Mouse (Mus musculus): ENCODE data around the gene Olfr287.

The Olfr287 gene

DNA sequence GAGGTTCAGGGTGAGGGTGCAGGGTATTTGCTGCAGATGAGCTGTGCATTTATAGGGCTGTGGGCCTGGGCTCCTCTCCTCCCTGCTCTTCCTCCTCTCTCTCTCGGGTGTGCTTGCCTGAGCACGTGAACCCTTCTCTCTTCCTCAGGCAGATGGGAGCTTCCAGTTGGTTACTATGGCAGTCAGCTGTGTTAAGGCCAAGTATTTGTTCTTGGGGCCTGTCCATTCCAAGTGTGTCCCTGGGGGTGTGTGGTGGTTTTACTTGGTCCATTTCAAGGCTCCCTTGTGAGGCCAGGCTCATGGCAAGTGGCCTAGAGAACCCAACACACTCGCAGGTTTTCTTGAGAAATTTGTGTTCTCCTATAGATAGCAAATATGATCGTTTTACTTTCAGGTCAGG lies at the start of gene Olfr287, which contains the start of gene Gm44579:
Gene Olfr287, minus strand, starts transcription at position 180 of the 400 bp plus-strand sequence.
Gene Gm44579, minus strand, starts transcription at position 101 of the 400 bp plus-strand sequence.
- Histone ChIP-seq H3K27me3 (ENCODE audit: insufficient read depth, low read length) (no peaks in the 10 kb centered on the region), H3K4me3 (replicated peaks; ENCODE audit: low read length) (no peak within 1 kb of the TSS), H3K9me3 (ENCODE audit: low read length) (no peaks in the 10 kb centered on the region), H3K4me1 (replicated peaks; ENCODE audit: low read depth, low read length) (peaks cover 5% of the 10 kb centered on the region), H3K36me3 (ENCODE audit: insufficient read depth, low read length) (no peaks in the 10 kb centered on the region)
- TF ChIP-seq POU5F1 (IDR thresholded peaks at IDR 0.05; ENCODE audit: borderline replicate concordance, low read length) (no peak), NANOG (IDR thresholded peaks at IDR 0.05; ENCODE audit: borderline replicate concordance, low read length) (no peak), CTCF (conservative IDR thresholded peaks at IDR 0.05; ENCODE audit: low read length) (no peak)

DNA sequence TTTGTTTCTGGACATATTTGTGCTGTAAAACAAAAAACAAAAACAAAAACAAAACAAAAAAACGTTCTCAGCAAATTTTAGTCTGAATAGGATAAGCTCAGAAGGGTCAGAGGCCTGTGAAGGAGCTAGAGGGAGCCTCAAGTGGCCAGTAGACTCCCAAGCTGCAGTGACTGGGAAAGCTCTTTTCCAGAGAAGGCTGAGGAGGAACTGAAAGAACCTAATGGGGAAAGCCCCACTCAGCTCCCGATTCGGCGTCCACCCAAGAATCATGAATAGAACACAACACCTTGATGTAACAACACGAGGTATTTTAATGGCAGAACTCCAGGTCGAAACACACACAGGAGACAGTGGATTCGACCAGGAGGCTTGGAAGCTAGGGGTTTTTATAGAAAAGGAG lies 36.9 kb upstream of the Olfr287 start:
- TF ChIP-seq CTCF (conservative IDR thresholded peaks at IDR 0.05; ENCODE audit: low read length) = no peak
- no peak for TF ChIP-seq POU5F1 (IDR thresholded peaks at IDR 0.05; ENCODE audit: borderline replicate concordance, low read length)
- TF ChIP-seq NANOG (IDR thresholded peaks at IDR 0.05; ENCODE audit: borderline replicate concordance, low read length) = no peak
- H3K27me3 ChIP-seq (ENCODE audit: insufficient read depth, low read length) = peaks cover 6% of the 10 kb centered on the region; the same call in 1 of the 2 replicates
- H3K36me3 ChIP-seq (ENCODE audit: insufficient read depth, low read length) = no peaks in the 10 kb centered on the region
- no peak overlapping the region for H3K4me3 ChIP-seq (replicated peaks; ENCODE audit: low read length)
- no peaks in the 10 kb centered on the region; the same call in 1 of the 2 replicates for H3K4me1 ChIP-seq (replicated peaks; ENCODE audit: low read depth, low read length)
- H3K9me3 ChIP-seq (ENCODE audit: low read length) = peaks cover 12% of the 10 kb centered on the region

DNA sequence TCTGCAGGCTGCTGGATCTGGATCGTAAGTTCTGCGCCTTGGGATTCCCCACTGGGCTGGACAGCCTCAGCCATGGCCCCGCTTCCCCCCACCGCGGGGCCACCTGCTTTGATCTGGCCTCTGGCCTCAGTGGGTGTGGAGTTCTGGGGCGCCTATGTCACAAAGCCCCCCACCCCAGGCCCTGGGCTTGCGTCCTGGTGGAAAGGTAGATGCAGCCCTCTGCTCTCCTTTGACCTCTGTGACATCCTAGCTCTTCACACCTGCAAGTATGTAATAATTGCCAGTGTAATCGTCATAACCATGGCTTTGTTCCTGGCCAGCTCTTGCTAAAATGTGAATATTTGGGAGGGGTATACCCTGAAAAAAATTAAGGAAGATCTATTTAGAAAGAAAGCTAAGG lies 36.3 kb upstream of the Olfr287 start, which contains the start of gene H1fnt:
Gene H1fnt, minus strand, starts transcription at position 101 of the 400 bp plus-strand sequence.
- H3K36me3 ChIP-seq (ENCODE audit: insufficient read depth, low read length) = no peaks in the 10 kb centered on the region
- H3K4me3 ChIP-seq (replicated peaks; ENCODE audit: low read length) = peak within 1 kb of the TSS; percentile 54
- no peak for TF ChIP-seq NANOG (IDR thresholded peaks at IDR 0.05; ENCODE audit: borderline replicate concordance, low read length)
- no peak for TF ChIP-seq POU5F1 (IDR thresholded peaks at IDR 0.05; ENCODE audit: borderline replicate concordance, low read length)
- no peak for TF ChIP-seq CTCF (conservative IDR thresholded peaks at IDR 0.05; ENCODE audit: low read length)
- peaks cover 12% of the 10 kb centered on the region for H3K9me3 ChIP-seq (ENCODE audit: low read length)
- no peaks in the 10 kb centered on the region; the same call in 1 of the 2 replicates for H3K4me1 ChIP-seq (replicated peaks; ENCODE audit: low read depth, low read length)
- H3K27me3 ChIP-seq (ENCODE audit: insufficient read depth, low read length) = peaks cover 6% of the 10 kb centered on the region; the same call in 1 of the 2 replicates

DNA sequence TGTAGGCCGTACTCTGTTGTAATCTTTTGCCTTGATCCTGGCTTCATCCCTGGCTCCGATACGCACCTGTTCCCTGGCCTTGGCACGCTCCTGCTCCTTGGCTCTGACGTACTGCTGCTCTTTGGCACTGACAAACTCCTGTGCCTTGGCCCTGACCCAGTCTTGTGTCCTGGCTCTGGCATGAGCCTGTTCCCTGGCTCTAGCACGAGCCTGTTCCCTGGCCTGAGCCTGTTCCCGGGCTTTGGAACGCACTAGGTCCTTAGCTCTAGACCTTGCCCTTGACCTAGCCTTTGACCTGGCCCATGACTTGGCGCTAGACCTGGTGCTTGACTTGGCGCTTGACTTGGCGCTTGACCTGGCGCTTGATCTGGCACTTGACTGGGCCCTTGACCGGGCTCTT lies 35.4 kb upstream of the Olfr287 start:
- no peaks in the 10 kb centered on the region for H3K36me3 ChIP-seq (ENCODE audit: insufficient read depth, low read length)
- H3K4me3 ChIP-seq (replicated peaks; ENCODE audit: low read length) = no peak overlapping the region
- peaks cover 6% of the 10 kb centered on the region; the same call in 1 of the 2 replicates for H3K27me3 ChIP-seq (ENCODE audit: insufficient read depth, low read length)
- TF ChIP-seq POU5F1 (IDR thresholded peaks at IDR 0.05; ENCODE audit: borderline replicate concordance, low read length) (no peak), NANOG (IDR thresholded peaks at IDR 0.05; ENCODE audit: borderline replicate concordance, low read length) (no peak), CTCF (conservative IDR thresholded peaks at IDR 0.05; ENCODE audit: low read length) (no peak)
- no peaks in the 10 kb centered on the region; the same call in 1 of the 2 replicates for H3K4me1 ChIP-seq (replicated peaks; ENCODE audit: low read depth, low read length)
- H3K9me3 ChIP-seq (ENCODE audit: low read length) = peaks cover 12% of the 10 kb centered on the region

DNA sequence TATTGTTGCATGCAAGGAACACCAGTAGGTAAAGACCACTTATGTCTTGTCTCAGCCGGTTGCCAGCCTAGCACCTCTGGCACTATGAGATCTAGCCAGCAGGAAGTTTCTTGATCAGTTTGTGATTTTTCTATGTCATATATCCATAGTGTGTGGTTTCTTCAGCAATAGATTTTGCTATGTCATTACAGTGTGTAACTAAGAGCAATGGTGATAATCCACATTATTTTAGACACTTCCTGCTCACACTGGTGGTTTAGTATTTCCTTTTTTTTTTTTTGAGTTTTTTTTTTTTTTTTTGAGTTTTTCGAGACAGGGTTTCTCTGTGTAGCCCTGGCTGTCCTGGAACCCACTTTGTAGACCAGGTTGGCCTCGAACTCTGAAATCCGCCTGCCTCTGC lies 14.6 kb upstream of the Olfr287 start:
- Histone ChIP-seq H3K4me3 (replicated peaks; ENCODE audit: low read length) (no peak overlapping the region), H3K36me3 (ENCODE audit: insufficient read depth, low read length) (no peaks in the 10 kb centered on the region), H3K9me3 (ENCODE audit: low read length) (no peaks in the 10 kb centered on the region), H3K4me1 (replicated peaks; ENCODE audit: low read depth, low read length) (no peaks in the 10 kb centered on the region), H3K27me3 (ENCODE audit: insufficient read depth, low read length) (no peaks in the 10 kb centered on the region)
- TF ChIP-seq POU5F1 (IDR thresholded peaks at IDR 0.05; ENCODE audit: borderline replicate concordance, low read length) = no peak
- no peak for TF ChIP-seq CTCF (conservative IDR thresholded peaks at IDR 0.05; ENCODE audit: low read length)
- TF ChIP-seq NANOG (IDR thresholded peaks at IDR 0.05; ENCODE audit: borderline replicate concordance, low read length) = no peak

DNA sequence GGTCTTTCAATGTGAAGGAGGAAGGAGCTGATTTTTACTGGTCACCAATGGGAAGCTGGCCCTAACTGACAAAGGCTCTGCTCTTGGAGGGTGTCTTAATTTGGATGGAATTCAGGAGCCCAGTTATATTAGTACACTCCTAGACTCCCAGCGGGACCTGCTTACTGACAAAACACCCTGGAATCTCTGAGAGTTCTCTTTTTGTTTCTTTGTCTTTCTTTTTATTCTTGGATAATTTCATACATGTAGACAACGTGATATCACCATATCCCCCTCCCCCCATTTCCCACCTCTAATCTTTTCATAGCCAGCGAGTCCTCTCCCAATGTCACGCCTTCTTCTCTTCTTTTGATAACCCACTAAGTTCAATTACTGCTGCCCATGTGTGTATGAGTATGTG lies 13.5 kb upstream of the Olfr287 start, which contains the start of gene Olfr286:
Gene Olfr286, minus strand, starts transcription at position 101 of the 400 bp plus-strand sequence.
- no peaks in the 10 kb centered on the region for H3K4me1 ChIP-seq (replicated peaks; ENCODE audit: low read depth, low read length)
- no peak within 1 kb of the TSS for H3K4me3 ChIP-seq (replicated peaks; ENCODE audit: low read length)
- no peaks in the 10 kb centered on the region for H3K9me3 ChIP-seq (ENCODE audit: low read length)
- H3K27me3 ChIP-seq (ENCODE audit: insufficient read depth, low read length) = no peaks in the 10 kb centered on the region
- H3K36me3 ChIP-seq (ENCODE audit: insufficient read depth, low read length) = no peaks in the 10 kb centered on the region
- TF ChIP-seq CTCF (conservative IDR thresholded peaks at IDR 0.05; ENCODE audit: low read length) (no peak), POU5F1 (IDR thresholded peaks at IDR 0.05; ENCODE audit: borderline replicate concordance, low read length) (no peak), NANOG (IDR thresholded peaks at IDR 0.05; ENCODE audit: borderline replicate concordance, low read length) (no peak)

DNA sequence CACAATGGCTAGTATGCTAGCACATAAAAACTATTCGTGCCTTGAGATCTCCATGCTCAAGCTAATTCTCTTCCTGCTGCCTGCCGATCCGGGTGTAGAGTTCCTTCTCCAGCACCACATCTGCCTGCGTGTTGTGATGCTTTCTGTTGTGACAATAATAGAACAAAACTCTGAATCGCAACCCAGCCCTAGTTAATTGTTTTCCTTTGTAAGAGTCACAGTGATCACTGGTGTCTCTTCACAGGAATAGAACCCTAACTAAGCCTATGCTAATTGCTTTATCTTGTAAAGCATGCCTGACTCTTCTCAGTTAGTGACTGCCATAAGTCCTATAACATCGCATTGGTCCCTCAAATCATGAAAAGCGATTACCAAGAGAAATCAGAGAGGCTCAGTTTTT lies 5.2 kb upstream of the Olfr287 start:
- Histone ChIP-seq H3K4me1 (replicated peaks; ENCODE audit: low read depth, low read length) (peaks cover 10% of the 10 kb centered on the region), H3K9me3 (ENCODE audit: low read length) (0 out of 2 replicates have a peak, but pooled peaks cover 7% of the 10 kb centered on the region), H3K27me3 (ENCODE audit: insufficient read depth, low read length) (no peaks in the 10 kb centered on the region), H3K4me3 (replicated peaks; ENCODE audit: low read length) (no peak overlapping the region), H3K36me3 (ENCODE audit: insufficient read depth, low read length) (no peaks in the 10 kb centered on the region)
- TF ChIP-seq POU5F1 (IDR thresholded peaks at IDR 0.05; ENCODE audit: borderline replicate concordance, low read length) (no peak), NANOG (IDR thresholded peaks at IDR 0.05; ENCODE audit: borderline replicate concordance, low read length) (no peak), CTCF (conservative IDR thresholded peaks at IDR 0.05; ENCODE audit: low read length) (no peak)

DNA sequence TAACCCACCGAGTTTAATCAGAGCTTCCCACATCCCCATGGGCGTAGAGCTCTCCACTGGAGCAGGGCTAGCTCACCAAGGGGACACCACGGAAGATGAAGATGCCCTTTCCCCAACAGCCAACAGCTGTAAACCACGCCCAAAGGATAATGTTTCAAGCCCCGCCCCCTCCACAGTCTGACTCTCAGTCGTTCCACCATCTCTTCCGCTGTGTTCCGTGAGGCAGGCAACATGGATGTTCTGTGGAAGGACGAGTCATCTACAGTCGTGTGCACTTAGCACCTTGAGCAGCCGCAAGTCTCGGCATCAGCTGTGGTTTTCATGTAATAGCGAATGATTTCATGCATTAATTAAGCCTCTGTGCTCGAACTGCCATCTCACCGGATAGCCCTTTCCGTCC lies 4.8 kb upstream of the Olfr287 start:
- Histone ChIP-seq H3K4me1 (replicated peaks; ENCODE audit: low read depth, low read length) (peaks cover 10% of the 10 kb centered on the region), H3K36me3 (ENCODE audit: insufficient read depth, low read length) (no peaks in the 10 kb centered on the region), H3K4me3 (replicated peaks; ENCODE audit: low read length) (no peak overlapping the region), H3K27me3 (ENCODE audit: insufficient read depth, low read length) (no peaks in the 10 kb centered on the region), H3K9me3 (ENCODE audit: low read length) (0 out of 2 replicates have a peak, but pooled peaks cover 7% of the 10 kb centered on the region)
- TF ChIP-seq CTCF (conservative IDR thresholded peaks at IDR 0.05; ENCODE audit: low read length) (no peak), NANOG (IDR thresholded peaks at IDR 0.05; ENCODE audit: borderline replicate concordance, low read length) (no peak), POU5F1 (IDR thresholded peaks at IDR 0.05; ENCODE audit: borderline replicate concordance, low read length) (no peak)

DNA sequence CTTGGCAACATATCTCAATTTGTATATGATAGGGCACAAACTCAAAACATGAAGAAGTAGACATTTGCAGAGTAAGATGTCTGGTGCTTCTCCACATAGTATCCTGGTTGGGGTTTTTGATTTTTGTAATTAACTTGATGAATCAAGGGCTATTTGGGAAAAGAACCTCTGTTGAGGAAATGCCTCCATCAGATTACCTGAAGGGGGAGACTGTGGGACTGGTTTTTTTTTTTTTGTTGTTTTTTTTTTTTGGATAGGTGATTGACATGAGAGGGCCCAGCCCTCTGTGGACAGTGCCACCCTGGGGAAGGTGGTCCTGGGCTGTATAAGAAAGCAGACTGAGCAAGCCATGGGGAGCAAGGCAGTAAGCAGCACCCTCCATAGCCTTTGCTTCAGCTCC lies 1.5 kb upstream of the Olfr287 start:
- H3K9me3 ChIP-seq (ENCODE audit: low read length) = no peaks in the 10 kb centered on the region
- peaks cover 10% of the 10 kb centered on the region for H3K4me1 ChIP-seq (replicated peaks; ENCODE audit: low read depth, low read length)
- no peaks in the 10 kb centered on the region for H3K27me3 ChIP-seq (ENCODE audit: insufficient read depth, low read length)
- no peak overlapping the region for H3K4me3 ChIP-seq (replicated peaks; ENCODE audit: low read length)
- H3K36me3 ChIP-seq (ENCODE audit: insufficient read depth, low read length) = no peaks in the 10 kb centered on the region
- TF ChIP-seq POU5F1 (IDR thresholded peaks at IDR 0.05; ENCODE audit: borderline replicate concordance, low read length) (no peak), CTCF (conservative IDR thresholded peaks at IDR 0.05; ENCODE audit: low read length) (no peak), NANOG (IDR thresholded peaks at IDR 0.05; ENCODE audit: borderline replicate concordance, low read length) (no peak)

Measured in E14TG2a.4 (cell line).